Mouse (Mus musculus): ENCODE measurements around the gene Dgke.
"Not testable (repeated sequence)": the region's sequence is repeated elsewhere in the genome, so short reads cannot be mapped to it uniquely, and the experiment has no call there.

Gene Dgke

DNA sequence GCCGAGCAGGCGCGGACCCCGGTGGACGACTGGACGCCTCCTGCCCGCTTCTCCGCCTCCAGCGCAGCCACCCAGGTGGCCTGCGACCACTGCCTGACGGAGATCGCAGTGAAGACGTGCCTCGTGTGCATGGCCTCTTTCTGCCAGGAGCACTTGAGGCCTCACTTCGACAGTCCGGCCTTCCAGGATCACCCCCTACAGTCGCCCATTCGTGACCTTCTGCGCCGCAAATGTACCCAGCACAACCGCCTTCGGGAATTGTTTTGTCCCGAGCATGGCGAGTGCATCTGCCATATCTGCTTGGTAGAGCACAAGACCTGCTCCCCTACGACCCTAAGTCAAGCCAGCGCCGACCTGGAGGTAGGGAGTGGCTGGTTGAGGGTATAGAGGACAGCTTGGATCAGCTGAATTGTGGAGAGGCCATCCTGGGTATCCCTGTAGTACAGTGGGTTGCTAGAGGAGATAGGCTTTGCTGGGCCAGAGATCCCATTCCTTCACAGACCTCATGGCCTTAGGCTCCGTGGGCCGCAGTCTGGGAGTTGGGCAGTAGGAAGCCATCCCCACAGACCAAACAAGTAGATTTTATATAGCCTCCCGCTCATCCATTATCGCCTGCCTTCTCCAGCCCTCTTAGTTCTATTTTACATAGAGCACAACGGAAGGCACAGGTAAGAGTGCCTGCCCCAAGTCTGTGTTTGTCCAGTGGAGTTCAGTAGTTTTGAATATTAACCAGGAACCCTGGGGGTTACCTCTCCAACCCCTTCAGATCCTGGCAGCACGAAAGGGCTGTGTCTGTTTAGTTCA, 66.7 kb downstream of the Dgke start:
- DNase-seq: no peak

- peak; percentile 31 for DNase-seq
Measured at GRCm38 (mm10) chr11:88998974-88999722, 67.5 kb downstream of the Dgke start, which contains the start of gene Trim25. Gene Trim25, plus strand, starts transcription at chr11:88999376.

- no peak for DNase-seq
Measured at GRCm38 (mm10) chr11:88998406-88998805, 68.2 kb downstream of the Dgke start.

- not testable (repeated sequence) for DNase-seq
Measured at GRCm38 (mm10) chr11:88997343-88997742, 69.3 kb downstream of the Dgke start.

DNA sequence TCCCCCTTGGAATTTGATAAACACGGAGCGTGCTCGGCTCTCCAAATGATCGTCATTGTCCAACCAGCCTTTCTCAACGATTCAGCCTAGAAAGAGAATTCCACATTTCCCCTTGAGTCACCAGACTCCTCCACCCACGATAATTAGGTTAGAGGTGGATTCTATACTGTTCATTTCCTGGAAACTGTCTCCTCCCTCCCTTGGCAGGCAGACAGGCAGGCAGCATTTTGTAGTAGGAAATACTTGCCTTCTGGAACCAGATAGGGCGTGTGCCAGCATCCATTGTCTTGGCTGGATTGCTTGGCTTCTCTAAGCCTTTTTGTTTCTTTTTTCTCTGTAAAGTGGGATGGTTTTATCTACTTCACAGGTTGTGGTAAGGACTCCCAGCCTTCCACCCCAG, 70.2 kb downstream of the Dgke start:
- DNase-seq: no peak

GRCm38 (mm10) chr11:88995616-88996015, 71.0 kb downstream of the Dgke start:
- DNase-seq: no peak

GRCm38 (mm10) chr11:88994492-88994891, 72.2 kb downstream of the Dgke start:
- no peak for DNase-seq

DNA sequence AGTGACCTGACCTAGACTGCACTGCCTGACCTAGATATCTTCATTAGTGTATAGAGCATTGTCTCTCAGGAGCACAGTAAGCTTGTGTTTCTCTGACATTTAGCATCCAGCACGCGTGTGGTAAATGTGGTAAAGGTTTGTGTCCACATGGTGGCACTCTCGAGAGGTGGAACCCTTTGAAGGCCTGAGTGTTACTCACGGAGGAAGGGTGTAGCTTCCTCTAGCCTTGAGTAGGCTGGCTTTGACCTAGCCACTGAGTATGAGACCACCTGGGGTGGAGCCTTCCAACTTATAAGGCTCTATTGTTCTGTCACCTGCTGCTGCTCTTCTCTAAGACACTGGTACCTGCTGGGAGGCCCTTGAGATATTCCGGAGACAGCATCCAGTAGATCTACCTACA, 73.0 kb downstream of the Dgke start:
- peak; percentile 24 for DNase-seq

DNA sequence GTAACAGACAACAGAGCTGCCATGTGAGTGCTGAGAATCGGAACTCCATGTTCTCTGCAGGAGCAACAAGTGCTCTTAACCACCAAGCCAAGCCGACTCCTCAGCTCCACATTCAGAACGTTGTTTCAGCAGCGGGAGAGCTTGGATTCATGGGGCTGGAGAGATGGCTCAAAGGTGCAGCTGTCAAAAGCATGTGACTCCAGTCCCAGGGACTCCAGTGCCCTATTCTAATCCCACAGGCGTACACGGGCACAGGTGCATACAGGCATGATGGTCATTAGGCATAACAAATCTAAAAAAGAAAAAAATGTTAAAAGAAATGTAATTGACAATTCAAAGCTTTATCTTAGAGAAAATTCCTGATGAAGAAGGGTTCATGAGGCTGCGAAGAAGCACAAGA, 73.5 kb downstream of the Dgke start:
- no peak for DNase-seq

DNA sequence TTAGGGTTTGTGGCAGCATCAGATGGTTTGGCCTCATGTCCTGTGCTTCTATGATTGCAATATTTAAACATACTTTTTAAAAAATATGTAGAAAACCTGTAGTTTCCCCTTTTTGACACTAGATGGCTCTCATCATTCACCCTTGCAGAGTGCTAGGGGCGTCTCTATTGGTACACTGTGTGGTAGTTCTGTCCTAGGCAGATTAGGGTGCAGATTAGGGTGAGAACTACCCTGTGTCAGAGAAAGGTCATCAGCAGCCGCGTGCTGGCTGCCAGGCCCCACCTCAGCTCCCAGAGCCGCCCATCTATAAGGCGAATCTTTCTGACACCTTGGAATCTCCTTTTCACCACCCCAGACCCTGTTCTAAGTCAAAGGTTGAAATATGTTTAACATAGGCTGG, 77.1 kb downstream of the Dgke start:
- no peak for DNase-seq

- no peak for DNase-seq
Measured at GRCm38 (mm10) chr11:88988956-88989355, 77.7 kb downstream of the Dgke start.

DNA sequence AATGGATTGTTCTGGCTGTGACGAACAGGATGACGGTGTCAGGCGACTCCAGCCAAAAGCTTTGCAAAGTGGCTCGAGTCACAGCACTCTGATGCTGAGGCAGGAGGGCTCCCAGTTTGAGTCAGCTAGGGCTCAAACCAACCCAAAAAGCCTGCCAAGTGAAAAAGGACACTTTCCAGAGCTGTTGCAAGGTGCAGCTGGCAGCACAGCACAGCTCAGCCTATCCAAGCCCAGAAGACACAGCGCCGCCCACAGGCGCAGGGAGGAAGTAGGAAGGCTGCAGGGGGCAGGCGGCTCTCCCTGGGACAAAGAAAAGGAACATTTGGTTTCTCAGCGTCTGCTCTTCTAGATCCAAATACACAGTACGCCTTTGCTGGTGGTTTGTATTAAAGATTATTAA, 80.0 kb downstream of the Dgke start:
- DNase-seq: no peak
